Mouse (Mus musculus) hindbrain, embryonic 15.5 days (tissue): ENCODE measurements around the gene Cypt12. TPM values are rescaled to one million over a fixed set of nuclear protein-coding genes. Genes with fewer than 3 reads are reported as not detected.

Experiments
- ATAC-seq: fragments of 200-750 bp; cut with Nextera tagmentation; 2 replicates; pipeline ENCODE4 v1.8.0; 2017; ENCODE audit warnings: low read depth, moderate number of reproducible peaks, moderate TSS enrichment; ENCODE audit not compliant: low FRiP score
- H3K27ac ChIP-seq: fragments of 300-500 bp; sonication (generic); replicated peaks from 2 replicates; pipeline ENCODE4 v1.5.1; 2015; ENCODE audit warnings: mild to moderate bottlenecking, inconsistent platforms
- H3K27me3 ChIP-seq: fragments of 300-500 bp; sonication (generic); 2 replicates; pipeline ENCODE4 v1.6.1; 2015; ENCODE audit warnings: control low read depth, inconsistent platforms
- H3K36me3 ChIP-seq: fragments of 300-500 bp; sonication (generic); 2 replicates; pipeline ENCODE4 v1.6.1; 2015; ENCODE audit warnings: control low read depth, inconsistent platforms
- H3K4me1 ChIP-seq: fragments of 300-500 bp; sonication (generic); replicated peaks from 2 replicates; pipeline ENCODE4 v1.6.1; 2015; ENCODE audit warnings: control low read depth, inconsistent platforms
- H3K4me2 ChIP-seq: fragments of 300-500 bp; sonication (generic); 2 replicates; pipeline ENCODE4 v1.6.1; 2015; ENCODE audit warnings: moderate library complexity, mild to moderate bottlenecking, inconsistent platforms
- H3K4me3 ChIP-seq: fragments of 300-500 bp; sonication (generic); 2 replicates; pipeline ENCODE4 v1.5.1; 2015; ENCODE audit warnings: mild to moderate bottlenecking, inconsistent platforms
- H3K9ac ChIP-seq: fragments of 300-500 bp; sonication (generic); 2 replicates; pipeline ENCODE4 v1.6.1; 2015; ENCODE audit warnings: inconsistent platforms
- H3K9me3 ChIP-seq: fragments of 300-500 bp; sonication (generic); 2 replicates; pipeline ENCODE4 v1.6.1; 2016; ENCODE audit warnings: control low read depth, inconsistent platforms
- WGBS: fragments of 180-500 bp; shearing (Covaris S2); methylation state at CpG from one replicate; pipeline ENCODE4 v1.1.7; 2015; 5-methylcytosine and 5-hydroxymethylcytosine counted together
- polyA plus RNA-seq: library from polyadenylated mRNA; unstranded; fragments of >200 nt; fragmentation: Nextera tagmentation; extraction: Ambion mirVana; gene quantifications from 2 replicates; pipeline ENCODE4 v1.2.1, GENCODE M21; 2015

Cypt12 gene
- not detected in 2 replicates for polyA plus RNA-seq

DNA sequence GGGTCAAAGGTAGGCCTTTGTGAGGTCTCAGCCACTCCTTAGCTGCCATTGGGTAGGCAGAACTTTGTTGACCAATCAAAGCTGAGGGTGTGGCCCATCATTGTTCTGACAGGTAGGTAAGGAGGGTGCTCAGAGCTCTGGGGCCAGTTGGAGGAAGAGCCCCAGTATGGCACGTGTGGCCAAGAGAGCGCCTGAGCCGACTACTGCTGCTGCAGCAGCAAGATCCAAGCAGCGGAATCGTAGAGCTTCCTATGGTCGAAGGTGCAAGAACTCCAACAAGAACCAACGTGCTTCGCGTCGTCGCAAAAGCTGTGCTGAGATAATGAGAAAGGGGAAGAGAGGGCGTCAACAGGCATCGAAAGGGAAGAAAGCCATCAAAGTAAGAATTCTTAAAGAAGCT lies at the start of gene Cypt12:
Cypt12 (plus strand) TSS at position 112 of the 400 bp plus-strand sequence.
- Histone ChIP-seq H3K4me1 (no peaks in the 10 kb centered on the region), H3K9ac (no peak within 1 kb of the TSS), H3K4me3 (no peak within 1 kb of the TSS), H3K36me3 (no peaks in the 10 kb centered on the region), H3K4me2 (no peak within 1 kb of the TSS), H3K27ac (no peak within 1 kb of the TSS), H3K27me3 (no peaks in the 10 kb centered on the region), H3K9me3 (no peaks in the 10 kb centered on the region)
- no peak for ATAC-seq
- WGBS, result 96% methylated on average over 13 of the region's 13 CpGs

DNA sequence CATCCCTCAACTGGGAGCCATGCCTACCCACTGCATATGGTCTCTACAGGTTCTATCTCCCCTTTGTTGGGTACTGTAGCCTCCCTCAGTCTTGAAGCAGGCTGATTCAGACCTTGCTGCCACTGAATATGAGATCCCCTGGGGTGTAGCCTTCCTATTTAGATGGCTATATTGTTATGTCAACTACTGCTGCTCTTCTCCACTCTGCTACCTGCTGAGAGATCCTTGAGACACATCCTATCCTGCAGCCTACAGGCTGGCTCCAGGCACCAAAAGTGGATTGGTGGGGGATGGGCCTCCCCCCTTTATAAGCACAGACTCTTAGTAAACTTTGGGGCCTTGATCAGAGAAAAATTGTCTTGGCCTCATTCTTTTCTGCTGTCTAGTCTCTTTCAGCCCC lies 34.4 kb upstream of the Cypt12 start:
- Histone ChIP-seq H3K27ac (no peak overlapping the region), H3K9me3 (no peaks in the 10 kb centered on the region), H3K36me3 (no peaks in the 10 kb centered on the region), H3K4me2 (no peak overlapping the region), H3K9ac (no peak overlapping the region), H3K4me3 (no peak overlapping the region), H3K4me1 (no peaks in the 10 kb centered on the region), H3K27me3 (no peaks in the 10 kb centered on the region)
- ATAC-seq, result no peak

DNA sequence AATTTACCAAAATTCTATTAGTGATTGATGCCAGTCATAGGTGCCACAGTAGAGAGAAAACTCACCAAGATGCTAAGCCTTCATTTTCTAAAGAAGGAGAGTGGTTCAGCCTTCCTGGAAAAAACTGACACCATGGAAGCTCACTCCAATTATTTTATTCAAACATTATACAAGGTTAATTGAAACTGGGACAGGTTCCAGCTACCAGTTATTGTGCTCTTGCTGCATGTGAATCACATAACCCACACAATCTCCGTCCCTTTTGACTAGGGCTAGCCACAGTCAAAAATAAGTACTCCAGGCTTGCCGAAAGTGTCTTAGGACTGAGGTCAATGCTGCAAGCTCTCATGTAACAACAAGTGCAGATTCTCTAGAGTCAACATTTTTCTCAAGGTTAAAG lies 8.0 kb upstream of the Cypt12 start:
- H3K4me2 ChIP-seq, result no peak overlapping the region
- no peak overlapping the region for H3K27ac ChIP-seq
- ATAC-seq, result no peak
- 75% methylated on average over 2 of the region's 2 CpGs for WGBS
- H3K4me1 ChIP-seq, result no peaks in the 10 kb centered on the region
- no peak overlapping the region for H3K9ac ChIP-seq
- H3K27me3 ChIP-seq, result no peaks in the 10 kb centered on the region
- no peaks in the 10 kb centered on the region for H3K9me3 ChIP-seq
- H3K4me3 ChIP-seq, result no peak overlapping the region
- H3K36me3 ChIP-seq, result no peaks in the 10 kb centered on the region
